Mouse (Mus musculus) left cerebral cortex, postnatal 36 days (tissue): ENCODE results near the gene Zkscan4. TPM values are rescaled to one million over a fixed set of nuclear protein-coding genes. Genes with fewer than 3 reads are reported as not detected.
"Not testable (repeated sequence)": the region's sequence is repeated elsewhere in the genome, so short reads cannot be mapped to it uniquely, and the experiment has no call there.

ENCODE experiments used
- DNase-seq, 2 experiments: peaks; one replicate each; pipeline ENCODE4 v3.0.0; 2021 to 2022; ENCODE audit warnings: low spot score in 2 of 2, mixed read lengths in 1 of 2
- intact Hi-C: fragments of 180-260 bp; cut with DNase I; formaldehyde crosslinking; loops from one replicate; pipeline ENCODE4 v1.15.1; 2025
- microRNA-seq: library from miRNA; unstranded; fragments of <30 nt; microRNA quantifications from one replicate; pipeline ENCODE4 v1.2.0, GENCODE M21; 2022
- total RNA-seq, 2 experiments: library from RNA; stranded (reverse); gene quantifications; 2 replicates each; pipeline ENCODE4 v1.2.3; 2021

The Zkscan4 gene
- total RNA-seq, 2 experiments from 2014 or later, result 7.5 to 7.6 TPM

DNA sequence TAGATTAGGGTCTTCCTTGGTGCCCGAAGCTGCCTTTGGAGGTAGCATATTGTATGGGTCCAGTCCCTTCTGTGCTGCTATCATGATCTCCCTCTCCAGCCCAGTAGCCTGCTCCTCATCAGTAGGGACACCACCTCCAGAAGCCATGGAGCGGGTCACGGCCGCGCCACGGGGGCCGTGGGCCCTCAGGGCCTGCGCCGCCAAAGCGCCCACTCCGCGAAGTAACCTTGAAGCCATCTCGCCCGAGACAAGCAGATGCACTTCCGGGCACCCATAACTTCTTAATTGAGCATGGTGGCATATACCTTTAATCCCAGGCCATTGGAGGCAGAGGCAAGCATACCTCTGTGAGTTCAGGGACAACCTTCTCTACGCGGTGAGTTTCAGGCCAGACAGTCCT, 22.5 kb downstream of the Zkscan4 start, which contains the start of gene Gm11273:
Gene Gm11273, minus strand, starts transcription at position 237 of the 400 bp plus-strand sequence.
- intact Hi-C loops, DNase-seq: not testable (repeated sequence)

DNA sequence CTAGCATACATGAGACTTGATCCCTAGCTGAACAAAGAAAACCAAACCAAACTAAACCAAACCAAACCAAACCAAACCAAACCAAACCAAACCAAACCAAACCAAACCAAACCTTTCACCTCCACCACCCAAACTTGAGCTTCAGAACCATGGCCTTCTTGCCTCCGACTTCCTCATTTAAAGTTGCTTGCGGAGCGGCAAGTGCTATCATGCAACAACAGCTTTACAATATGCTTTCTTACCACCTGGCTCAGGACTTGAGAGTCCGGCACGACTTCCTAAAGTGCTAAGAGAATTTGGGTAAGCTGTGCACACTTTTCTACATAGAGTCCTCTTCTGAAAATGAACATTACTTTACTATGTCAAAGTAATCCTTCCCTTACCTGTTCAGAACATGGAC, 23.6 kb downstream of the Zkscan4 start:
- intact Hi-C loops, result no loop called here
- DNase-seq, result no peak

DNA sequence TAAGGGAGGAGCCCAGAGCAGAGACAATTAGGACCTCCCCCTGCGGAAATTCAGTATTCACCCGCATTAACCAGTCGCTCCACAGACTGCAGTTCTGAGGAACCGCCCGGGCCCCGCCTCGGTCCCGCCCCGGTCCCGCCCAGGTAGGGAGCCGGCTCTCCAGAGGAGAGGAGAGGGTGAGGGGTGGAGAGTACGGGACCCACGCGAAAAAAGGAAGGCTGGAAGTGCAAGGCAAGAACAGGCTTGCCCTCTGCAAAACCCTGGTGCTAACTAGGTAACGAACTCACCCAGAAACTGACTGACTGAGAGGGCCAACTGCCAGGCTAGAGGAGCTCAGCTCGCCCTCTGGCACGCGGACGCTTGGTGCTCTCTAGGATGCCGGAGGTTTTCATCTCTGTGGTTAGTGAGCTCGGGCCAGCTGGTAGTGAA, 27.5 kb downstream of the Zkscan4 start:
- intact Hi-C loops, result loop anchor here (2.0 kb wide), 2 partner anchors 25 to 53 kb away; partner anchors contain the start of genes Zkscan8 and Zscan26
- peak; percentile 68 to 74 for DNase-seq

DNA sequence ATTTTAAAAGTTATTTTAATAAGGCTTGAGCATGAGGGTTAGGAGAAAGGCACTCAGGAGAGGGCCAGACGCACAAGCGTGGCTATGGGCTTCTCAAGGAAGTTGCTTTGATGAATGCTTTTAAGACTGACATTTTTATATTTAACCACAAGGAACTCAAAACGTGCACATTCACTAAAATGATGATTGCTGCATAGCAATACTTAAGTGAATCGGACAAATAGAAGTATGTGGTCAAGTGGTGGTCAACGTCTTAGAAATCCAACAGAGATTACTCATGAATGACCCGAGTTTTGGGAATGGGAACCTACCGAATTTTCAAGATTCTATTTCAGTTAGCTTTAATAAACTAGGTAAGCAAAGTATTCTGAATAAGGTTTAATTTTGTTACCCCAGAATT, 51.4 kb downstream of the Zkscan4 start:
- no peak for DNase-seq
- intact Hi-C loops, result loop anchor here (2.0 to 5.0 kb wide), 3 partner anchors 23 to 128 kb away; partner anchors contain the start of genes Gm10065, Zkscan3 and Zkscan4

DNA sequence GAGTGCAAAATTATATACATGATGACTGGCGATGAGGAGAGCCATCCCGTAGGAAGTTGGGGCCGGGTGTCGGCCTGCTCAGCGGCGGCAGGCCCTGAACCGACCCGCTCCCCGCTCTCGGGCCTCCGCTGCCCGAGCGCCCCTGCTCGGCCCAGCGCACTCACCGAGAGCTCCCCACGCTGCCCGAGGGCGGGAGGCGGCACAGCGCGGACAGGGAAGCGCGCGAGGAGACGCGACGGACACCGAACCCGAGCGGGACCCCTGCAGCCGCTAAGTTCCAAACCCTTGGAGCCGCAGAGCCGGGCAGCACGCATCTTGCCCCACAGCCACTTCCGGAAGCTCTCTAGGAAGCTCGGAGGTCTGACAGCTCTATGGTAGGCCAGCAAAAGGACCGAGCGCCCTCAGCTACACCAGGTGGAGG, 52.1 kb downstream of the Zkscan4 start, which contains the start of gene Zkscan8:
Gene Zkscan8, minus strand, starts transcription at position 340 of the 421 bp plus-strand sequence.
- peak; percentile 90 to 92 for DNase-seq
- intact Hi-C loops, result loop anchor here (2.0 to 5.0 kb wide), 3 partner anchors 24 to 128 kb away; partner anchors contain the start of genes Gm10065, Zkscan3 and Zkscan4

Small RNA genes lying within 50 kb of the gene (microRNA-seq; reads per million reads assigned to microRNA genes)
- gene Mir1896, result not detected

Other genes with a start within 250 kb of the Zkscan4 start
- gene Gpx5, start 186.2 kb upstream of the Zkscan4 start, total RNA-seq, result not detected
- gene Gpx6, start 166.8 kb upstream of the Zkscan4 start, total RNA-seq, result not detected
- gene Olfr1367, start 132.0 kb upstream of the Zkscan4 start, total RNA-seq, result not detected
- 1 to 10 TPM; 7.1 to 9.4 TPM for gene Zscan12, start 116.1 kb upstream of the Zkscan4 start, total RNA-seq
- gene Zkscan3, start 76.2 kb upstream of the Zkscan4 start, total RNA-seq, result 10 to 100 TPM; 30.3 to 45.5 TPM
- gene Pgbd1, start 37.8 kb upstream of the Zkscan4 start, total RNA-seq, result 1 to 10 TPM; 1.3 to 1.9 TPM
- 10 to 100 TPM; 43.8 to 58.5 TPM for gene Zscan26, start 25.2 kb upstream of the Zkscan4 start, total RNA-seq
- 1 to 10 TPM; 1.4 to 1.7 TPM for gene Nkapl, start 10.4 kb upstream of the Zkscan4 start, total RNA-seq
- gene Gm10065, start 534 bp downstream of the Zkscan4 start, total RNA-seq, result not detected
- 10 to 100 TPM; 20.5 to 25.5 TPM for gene AK157302, start 16.3 kb downstream of the Zkscan4 start, total RNA-seq
- gene Gm11273, start 22.5 kb downstream of the Zkscan4 start, total RNA-seq, result 10 to 100 TPM; 56.4 to 67.0 TPM
- 10 to 100 TPM; 15.9 to 18.1 TPM for gene Zkscan8, start 52.2 kb downstream of the Zkscan4 start, total RNA-seq
- gene Olfr1366, start 63.9 kb downstream of the Zkscan4 start, total RNA-seq, result not detected
- gene Olfr1535, start 81.0 kb downstream of the Zkscan4 start, total RNA-seq, result not detected
- not detected for gene Olfr1364, start 102.9 kb downstream of the Zkscan4 start, total RNA-seq
- gene Olfr1362, start 135.1 kb downstream of the Zkscan4 start, total RNA-seq, result not detected
- not detected for gene Olfr11, start 163.6 kb downstream of the Zkscan4 start, total RNA-seq
- gene Olfr1361, start 184.5 kb downstream of the Zkscan4 start, total RNA-seq, result not detected
- not detected for gene Olfr1360, start 198.5 kb downstream of the Zkscan4 start, total RNA-seq
- gene Olfr1359, start 219.2 kb downstream of the Zkscan4 start, total RNA-seq, result not detected
- gene Hist1h2bl, start 237.2 kb downstream of the Zkscan4 start, total RNA-seq, result 10 to 100 TPM; 25.8 to 35.2 TPM
- 10 to 100 TPM; 26.5 to 66.3 TPM for gene Hist1h2ai, start 237.5 kb downstream of the Zkscan4 start, total RNA-seq
- 10 to 100 TPM; 73.2 to 76.4 TPM for gene Hist1h3h, start 238.8 kb downstream of the Zkscan4 start, total RNA-seq
- gene Hist1h2bm, start 243.1 kb downstream of the Zkscan4 start, total RNA-seq, result 1 to 10 TPM; 4.0 to 5.5 TPM